16 mouse cellular contexts compared by ENCODE assay signal in the genomic region with DNA sequence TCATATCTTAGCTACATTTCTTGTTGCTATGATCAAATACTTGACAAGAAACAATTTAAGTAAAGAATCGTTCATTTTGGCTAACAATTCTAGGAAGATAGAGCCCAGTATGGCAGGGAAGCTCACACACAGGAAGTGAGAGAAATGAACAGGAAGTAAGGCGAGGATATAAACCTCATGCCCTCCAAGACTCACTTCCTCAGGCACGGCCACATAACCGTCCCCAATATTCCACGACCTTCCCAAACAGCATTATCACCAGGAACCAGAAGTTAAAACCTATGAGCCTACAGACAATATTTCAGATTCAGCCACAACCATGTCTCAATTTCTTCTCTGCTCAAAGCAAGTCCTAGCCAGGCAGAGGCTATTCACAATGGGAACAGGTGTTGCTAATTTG.
"Had no signal": no experiment of that assay in that cellular context is flagged by ENCODE, and none has a peak within 500 bp of the region (broad histone marks: within the 10 kb centered on the region; RNA-seq: fewer than 3 reads in every experiment).

No protein-coding gene starts in this region.

- DNase-seq: gastrocnemius, postnatal 14 days; gastrocnemius, postnatal 36 days; heart, adult 2 months; heart, postnatal 10 days; heart, postnatal 4 days; kidney, adult 18-20 months; kidney, adult 8-10 months; kidney, postnatal 10 days; kidney, postnatal 25 days; kidney, postnatal 4 days; liver; liver, embryonic 13.5 days had no signal

- ATAC-seq: hindbrain, embryonic 16.5 days; inflammation-experienced regulatory T-cells, adult 6 months; intestine, embryonic 15.5 days; intestine, postnatal 0 days had no signal
